Mouse (Mus musculus): Measurements from ENCODE around the gene Pik3c2a. TPM values are rescaled to one million over a fixed set of nuclear protein-coding genes. Genes with fewer than 3 reads are reported as not detected.

The Pik3c2a gene
- polyA plus RNA-seq (2012; rRNA removed; ENCODE audit: low replicate concordance), result 2.5 and 7.7 TPM in 2 replicates

GRCm38 (mm10) chr7:116443004-116443696 is at the start of gene Pik3c2a:
Gene Pik3c2a, minus strand, starts transcription at chr7:116443449.

GRCm38 (mm10) chr7:116333713-116334668 is 109.3 kb downstream of the Pik3c2a start, which contains the start of gene Rps13:
Gene Rps13, minus strand, starts transcription at chr7:116334195.

GRCm38 (mm10) chr7:116307871-116308631 is 135.2 kb downstream of the Pik3c2a start, which contains the start of gene Plekha7:
Gene Plekha7, minus strand, starts transcription at chr7:116308376.

Other genes with a start within 250 kb of the Pik3c2a start
- gene Plekha7, start 135.1 kb downstream of the Pik3c2a start, polyA plus RNA-seq (2012; rRNA removed; ENCODE audit: low replicate concordance), result 7.3 and 8.6 TPM in 2 replicates
- 99.7 and 153 TPM in 2 replicates for gene Rps13, start 109.3 kb downstream of the Pik3c2a start, polyA plus RNA-seq (2012; rRNA removed; ENCODE audit: low replicate concordance)
- 1.9 and 3.9 TPM in 2 replicates for gene Nucb2, start 60.9 kb upstream of the Pik3c2a start, polyA plus RNA-seq (2012; rRNA removed; ENCODE audit: low replicate concordance)

Data from mammary gland, adult 2 months (tissue).